Mouse (Mus musculus) urinary bladder, postnatal 10 days (tissue): Measurements from ENCODE around the gene Cplx3.

Source experiments
- DNase-seq: peaks from one replicate; pipeline ENCODE4 v3.0.0; 2022; ENCODE audit warnings: low spot score

The Cplx3 gene

GRCm38 (mm10) chr9:57638651-57639459, 32.8 kb upstream of the Cplx3 start:
- no peak for DNase-seq

DNA sequence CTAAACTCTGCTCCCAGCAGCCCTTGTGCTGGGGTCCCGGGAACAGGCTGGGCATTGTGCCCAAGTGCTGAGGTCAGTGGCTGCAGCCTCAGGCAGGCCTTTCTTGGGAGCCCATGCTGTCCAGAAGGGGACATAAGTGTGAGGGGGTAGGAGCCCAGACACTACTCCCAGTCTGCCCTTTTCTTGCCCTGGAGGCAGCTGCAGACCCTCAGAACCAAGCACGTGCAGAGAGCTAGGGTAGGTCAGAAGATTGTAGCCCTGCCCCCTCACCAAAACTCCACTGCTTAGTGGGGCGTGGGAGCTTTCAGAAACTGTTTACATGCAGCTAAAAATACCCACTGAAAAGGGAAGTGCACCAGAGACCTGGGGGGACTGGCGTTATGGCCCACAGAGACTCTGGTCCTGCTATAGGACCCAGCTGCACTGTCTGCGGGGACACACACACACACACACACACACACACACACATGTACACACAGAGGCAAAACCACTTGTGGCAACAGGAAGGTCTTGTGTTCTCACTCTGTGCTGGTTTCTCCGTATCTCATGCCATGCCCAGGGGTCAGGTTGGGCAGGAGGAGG, 31.8 kb upstream of the Cplx3 start:
- DNase-seq: no peak

DNA sequence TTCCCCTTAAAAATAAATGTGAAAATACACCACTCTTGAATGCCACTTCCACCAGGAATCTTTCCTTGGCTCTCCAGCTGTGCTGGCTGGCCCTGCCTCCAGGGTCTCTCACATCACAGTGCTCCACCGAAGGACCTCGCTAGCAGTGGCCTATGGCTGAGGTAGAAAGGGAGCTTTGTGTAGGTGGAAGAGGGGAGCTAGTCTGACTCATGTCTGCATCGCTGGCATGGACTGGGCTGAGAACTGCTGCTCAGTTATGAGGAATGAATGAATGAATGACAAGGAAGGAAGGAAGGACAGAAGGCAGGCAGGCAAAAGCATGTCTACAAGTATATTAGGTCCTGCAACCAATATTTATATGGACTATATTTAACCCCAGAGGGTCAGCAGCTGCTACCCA, 31.2 kb upstream of the Cplx3 start:
- DNase-seq: no peak

GRCm38 (mm10) chr9:57633481-57634024, 27.5 kb upstream of the Cplx3 start:
- no peak for DNase-seq

DNA sequence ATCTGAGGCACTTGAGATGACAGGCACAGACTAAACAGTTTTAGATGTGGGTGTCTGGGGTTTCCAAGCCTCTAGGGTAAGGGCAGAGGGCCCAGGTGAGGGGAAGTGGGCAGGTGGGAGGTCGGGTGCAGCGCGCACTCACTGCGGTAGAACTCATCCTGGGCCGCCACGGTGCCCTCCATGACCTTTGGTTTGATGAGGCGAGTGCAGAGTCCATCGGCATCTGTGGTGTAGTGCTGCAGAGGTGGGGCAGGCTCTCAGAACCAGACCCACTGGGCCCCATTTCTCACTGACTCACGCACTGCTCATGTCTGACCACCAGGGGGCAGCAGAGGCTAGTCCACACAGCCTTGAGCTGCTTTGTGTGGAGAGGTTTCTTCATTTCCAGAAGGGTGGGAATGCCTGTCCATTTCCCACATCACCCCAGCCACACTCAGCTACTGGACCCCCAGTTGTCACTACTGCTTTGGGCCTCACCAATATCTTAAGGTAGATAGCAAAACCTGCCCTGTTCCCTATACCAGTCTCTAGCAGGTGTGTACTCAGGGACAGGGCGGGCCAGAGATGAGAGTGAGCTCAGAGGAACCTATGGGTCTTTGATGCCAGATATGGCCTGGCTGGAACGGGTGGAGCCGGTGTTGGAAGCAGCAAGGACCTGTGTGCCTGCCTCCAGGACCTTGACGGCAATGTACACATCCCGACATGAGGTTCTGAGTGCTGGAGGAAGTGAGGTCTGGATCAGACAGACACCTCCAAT, 23.2 kb upstream of the Cplx3 start:
- DNase-seq: peak; percentile 59

GRCm38 (mm10) chr9:57628717-57629116, 22.6 kb upstream of the Cplx3 start:
- no peak for DNase-seq

DNA sequence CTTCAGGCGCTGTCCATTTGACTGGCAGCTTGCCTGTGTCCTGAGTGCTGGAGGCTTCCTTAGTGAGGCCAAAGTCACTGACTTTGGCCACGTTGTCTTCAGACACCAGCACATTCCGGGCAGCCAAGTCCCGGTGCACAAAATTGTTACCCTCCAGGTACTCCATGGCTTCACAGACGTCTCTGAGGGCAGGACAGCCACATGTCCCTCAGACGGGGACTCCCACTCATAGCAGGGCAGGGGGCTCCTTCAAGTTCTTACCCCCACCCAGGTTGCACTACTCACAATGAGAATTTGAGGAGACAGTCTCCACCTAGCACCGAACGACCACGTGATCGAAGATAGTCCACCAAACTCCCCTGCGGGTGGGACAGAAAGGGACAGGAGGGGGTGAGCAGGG, 21.8 kb upstream of the Cplx3 start:
- no peak for DNase-seq

DNA sequence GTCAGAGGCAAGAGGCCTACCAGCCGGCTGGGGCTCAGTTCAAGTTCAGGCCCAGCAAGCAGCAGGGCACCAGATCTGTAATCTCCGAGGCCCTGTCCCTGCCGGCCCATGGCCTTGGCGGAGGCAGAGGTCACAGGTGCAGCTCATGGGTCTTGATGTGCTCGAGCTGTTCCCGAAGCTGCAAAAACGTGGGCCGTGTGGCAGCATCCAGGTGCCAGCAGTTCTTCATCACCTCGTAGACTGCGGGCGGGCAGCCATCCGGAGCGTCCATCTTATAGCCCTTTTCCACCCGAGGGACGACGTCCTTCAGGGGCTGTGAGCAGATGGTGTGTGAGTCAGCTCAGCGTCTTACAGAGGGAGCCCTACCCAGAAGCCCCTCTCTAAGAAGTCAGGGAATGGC, 21.1 kb upstream of the Cplx3 start:
- no peak for DNase-seq

GRCm38 (mm10) chr9:57625674-57626500, 19.8 kb upstream of the Cplx3 start:
- no peak for DNase-seq

- no peak for DNase-seq
These were observed 18.2 kb upstream of the Cplx3 start for GRCm38 (mm10) chr9:57624295-57624694.

DNA sequence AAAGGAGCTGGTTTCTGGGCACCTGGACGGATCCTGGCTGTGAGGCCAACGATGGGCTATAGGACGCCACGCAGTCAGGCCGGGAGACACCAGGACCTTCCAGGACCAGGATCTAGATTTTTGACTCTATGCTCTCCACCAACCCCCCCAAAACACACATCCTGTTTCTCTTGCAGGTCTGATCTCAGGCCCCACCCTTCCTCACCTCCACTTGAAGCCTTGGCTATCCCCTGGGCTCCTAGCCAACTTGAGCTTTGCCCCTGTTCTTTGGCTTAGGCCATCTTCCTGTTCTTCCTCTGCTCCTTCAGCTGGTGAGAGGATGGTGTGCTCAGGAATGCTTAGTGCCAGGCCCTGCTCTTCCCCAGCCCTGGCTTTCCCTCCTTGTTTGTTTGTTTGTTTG, 14.6 kb upstream of the Cplx3 start, which contains the start of gene Lman1l:
TSS of gene Lman1l (minus strand) at position 101 of the 400 bp plus-strand sequence.
- DNase-seq: no peak

- DNase-seq: no peak
These were observed 12.8 kb upstream of the Cplx3 start for GRCm38 (mm10) chr9:57618854-57619253.

DNA sequence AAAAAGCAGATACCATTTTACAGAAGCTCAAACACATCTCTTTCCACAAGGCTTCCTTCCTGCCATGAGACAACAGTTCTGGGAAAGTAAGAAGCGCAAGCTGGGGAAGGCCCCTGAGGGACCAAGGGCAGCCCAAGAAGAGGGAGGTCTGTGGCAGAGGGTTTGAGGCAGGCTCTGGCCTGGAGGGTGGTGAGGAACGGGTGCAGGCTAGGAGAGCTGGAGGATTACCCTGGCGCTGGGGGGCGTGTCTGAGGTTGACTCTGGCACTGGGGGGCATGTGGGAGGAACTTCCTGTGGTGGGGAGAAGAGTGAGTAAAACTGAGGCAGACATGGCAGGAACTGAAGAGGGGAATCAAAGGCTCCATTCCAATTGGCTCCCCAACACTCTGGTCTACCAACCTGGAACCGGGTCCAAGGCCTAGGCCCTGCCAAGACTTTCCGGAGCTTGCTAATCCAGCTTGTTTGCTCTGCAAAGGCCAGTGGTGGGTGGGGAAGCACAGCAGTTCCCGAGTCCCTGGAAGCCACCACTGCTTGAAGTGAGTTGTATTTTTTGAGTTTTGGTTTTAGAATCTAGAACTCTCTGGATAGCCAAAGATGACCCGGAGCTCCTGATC, 11.6 kb upstream of the Cplx3 start:
- no peak for DNase-seq

GRCm38 (mm10) chr9:57614786-57615185, 8.7 kb upstream of the Cplx3 start:
- DNase-seq: no peak

GRCm38 (mm10) chr9:57613975-57614374, 7.9 kb upstream of the Cplx3 start:
- DNase-seq: no peak

- DNase-seq: no peak
These were observed 6.5 kb upstream of the Cplx3 start for GRCm38 (mm10) chr9:57612587-57612986.

- no peak for DNase-seq
These were observed 4.3 kb upstream of the Cplx3 start for GRCm38 (mm10) chr9:57610359-57610826.

- DNase-seq: no peak
These were observed 3.7 kb upstream of the Cplx3 start for GRCm38 (mm10) chr9:57609803-57610202.

DNA sequence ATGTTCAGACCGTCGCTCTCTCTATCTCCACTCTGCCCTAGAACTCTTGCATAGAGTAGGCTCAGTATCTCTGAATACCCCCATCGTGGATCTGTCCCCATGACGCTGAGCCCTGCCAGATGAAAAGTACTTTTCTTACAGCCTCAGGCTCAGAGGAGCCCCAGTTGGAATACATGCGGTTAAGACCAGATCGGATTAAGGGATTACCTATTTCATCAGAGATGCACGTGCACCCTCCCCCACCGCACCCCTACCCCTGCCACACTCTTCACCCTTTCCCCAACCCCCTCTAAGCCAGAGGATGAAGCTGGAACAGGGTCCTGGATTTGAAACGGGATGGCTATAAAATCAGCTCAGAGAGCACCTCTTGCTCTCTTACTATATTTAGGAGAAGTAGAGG, 578 bp downstream of the Cplx3 start:
- no peak for DNase-seq

- DNase-seq: no peak
These were observed 1.2 kb downstream of the Cplx3 start for GRCm38 (mm10) chr9:57604875-57605274.

DNA sequence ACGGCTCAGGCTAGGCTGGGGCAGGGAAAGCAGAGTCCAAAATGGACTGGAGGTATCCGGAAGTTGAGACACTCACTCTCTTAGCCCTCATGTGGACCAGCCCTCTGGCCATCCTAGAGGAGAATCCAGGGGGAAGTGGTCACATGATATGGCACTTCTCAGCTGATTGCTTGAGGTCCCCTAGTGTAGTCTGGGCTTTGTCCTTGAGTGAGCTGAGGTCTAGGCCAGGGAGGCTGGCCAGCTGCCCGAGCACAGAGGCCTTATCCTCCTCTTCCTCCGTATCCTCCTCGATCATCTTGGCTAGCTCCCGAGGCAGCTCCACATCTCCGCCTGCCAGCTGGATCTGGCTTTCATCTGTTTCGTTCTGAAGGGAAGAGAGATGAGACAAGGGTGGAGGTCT, 4.0 kb downstream of the Cplx3 start:
- no peak for DNase-seq
